Mouse (Mus musculus) heart, postnatal 0 days (tissue): ENCODE results near the gene Rasal1. TPM values are rescaled to one million over a fixed set of nuclear protein-coding genes. Genes with fewer than 3 reads are reported as not detected.

Experiments used
- ATAC-seq: fragments of 200-750 bp; cut with Nextera tagmentation; 2 replicates; pipeline ENCODE4 v1.8.0; 2017; ENCODE audit warnings: low read depth, moderate number of reproducible peaks, moderate library complexity; ENCODE audit not compliant: insufficient read depth
- DNase-seq: peaks from one replicate; pipeline ENCODE4 v3.0.0-alpha.2; 2016; ENCODE audit warnings: low spot score
- H3K27ac ChIP-seq: fragments of 300-500 bp; sonication (generic); 2 replicates; pipeline ENCODE4 v1.5.1; 2014; ENCODE audit warnings: low read depth, mild to moderate bottlenecking
- H3K27me3 ChIP-seq: fragments of 300-500 bp; sonication (generic); 2 replicates; pipeline ENCODE4 v1.6.1; 2014; ENCODE audit warnings: low read length, mixed read lengths; ENCODE audit not compliant: control insufficient read depth, insufficient read depth
- H3K36me3 ChIP-seq: fragments of 300-500 bp; sonication (generic); replicated peaks from 2 replicates; pipeline ENCODE4 v1.6.1; 2014; ENCODE audit warnings: low read length, mixed read lengths; ENCODE audit not compliant: control insufficient read depth, insufficient read depth
- H3K4me1 ChIP-seq: fragments of 300-500 bp; sonication (generic); 2 replicates; pipeline ENCODE4 v1.6.1; 2014; ENCODE audit warnings: antibody characterized with exemption; ENCODE audit not compliant: control insufficient read depth, insufficient read depth
- H3K4me2 ChIP-seq: fragments of 300-500 bp; sonication (generic); 2 replicates; pipeline ENCODE4 v1.6.1; 2014; ENCODE audit warnings: low read depth, mild to moderate bottlenecking, low read length, moderate library complexity
- H3K4me3 ChIP-seq: fragments of 300-500 bp; sonication (generic); 2 replicates; pipeline ENCODE4 v1.5.1; 2014; ENCODE audit warnings: low read depth, low read length
- H3K9ac ChIP-seq: fragments of 300-500 bp; sonication (generic); replicated peaks from 2 replicates; pipeline ENCODE4 v1.6.1; 2014; ENCODE audit warnings: low read depth, low read length, mixed read lengths
- H3K9me3 ChIP-seq: fragments of 300-500 bp; sonication (generic); replicated peaks from 2 replicates; pipeline ENCODE4 v1.6.1; 2016; ENCODE audit warnings: low read length; ENCODE audit not compliant: control insufficient read depth
- CTCF ChIP-seq: IDR thresholded peaks from 2 replicates; pipeline ENCODE4 v1.5.1; 2016; ENCODE audit warnings: antibody characterized with exemption, control low read depth, low read depth
- EP300 ChIP-seq: IDR thresholded peaks from 2 replicates; pipeline ENCODE4 v1.6.1; 2016; ENCODE audit warnings: antibody characterized with exemption, low read depth
- WGBS: fragments of 180-500 bp; shearing (Covaris S2); extraction: QIAGEN DNeasy Blood & Tissue Kit; methylation state at CpG from one replicate; pipeline ENCODE4 v1.1.7; 2014; 5-methylcytosine and 5-hydroxymethylcytosine counted together
- polyA plus RNA-seq: library from polyadenylated mRNA; unstranded; fragments of >200 nt; fragmentation: Nextera tagmentation; extraction: Ambion mirVana; gene quantifications from 2 replicates; pipeline ENCODE4 v1.2.1, GENCODE M21; 2015
- total RNA-seq: library from RNA; depleted of rRNA; stranded (reverse); fragments of >200 nt; gene quantifications from 2 replicates; pipeline ENCODE4 v1.2.3, GENCODE M21; 2014; ENCODE audit warnings: low replicate concordance

The Rasal1 gene
- total and polyA plus RNA-seq, 2 experiments from 2014 or later = not detected

DNA sequence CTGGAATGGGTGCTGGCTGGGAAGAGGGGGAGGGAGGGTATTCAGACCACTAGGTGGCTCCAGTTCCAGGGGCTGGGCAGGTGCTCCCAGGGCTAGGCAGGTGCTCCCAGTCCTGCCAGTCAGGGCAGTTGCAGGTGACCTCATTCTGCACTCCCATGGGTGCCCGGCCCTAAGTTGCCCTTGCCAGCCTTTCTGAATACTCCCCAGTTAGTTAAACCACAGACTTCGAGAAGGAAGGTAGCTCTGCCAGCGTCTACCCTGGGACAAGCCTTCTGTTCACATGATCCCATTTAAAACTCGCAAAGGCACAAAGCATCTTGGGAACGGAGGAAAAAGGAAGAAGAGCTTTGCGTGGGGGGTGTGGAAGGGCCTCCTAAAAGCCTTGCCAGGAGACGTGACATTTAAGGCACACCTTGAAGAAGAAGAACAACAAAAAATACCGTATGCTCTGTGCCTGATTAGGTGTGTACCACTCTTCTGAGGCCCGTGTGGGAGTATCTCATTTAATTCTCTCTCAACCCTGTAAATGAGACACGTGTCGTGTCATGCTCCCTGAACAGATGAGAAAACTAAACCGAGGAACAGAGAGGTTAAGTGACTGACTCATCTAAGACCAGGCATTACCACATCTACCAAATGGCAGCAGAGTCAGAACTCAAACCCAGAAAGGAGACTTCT lies 659 bp upstream of the Rasal1 start:
- ATAC-seq (no peak), DNase-seq (no peak)
- no peak for TF ChIP-seq EP300
- TF ChIP-seq CTCF = no peak
- Histone ChIP-seq H3K27me3 (peaks cover 27% of the 10 kb centered on the region), H3K4me1 (peaks cover 13% of the 10 kb centered on the region), H3K9me3 (no peaks in the 10 kb centered on the region), H3K27ac (no peak overlapping the region), H3K4me3 (no peak overlapping the region), H3K36me3 (no peaks in the 10 kb centered on the region), H3K4me2 (peak overlapping the region; percentile 58), H3K9ac (no peak overlapping the region)
- WGBS = 22% methylated on average over 12 of the region's 12 CpGs

DNA sequence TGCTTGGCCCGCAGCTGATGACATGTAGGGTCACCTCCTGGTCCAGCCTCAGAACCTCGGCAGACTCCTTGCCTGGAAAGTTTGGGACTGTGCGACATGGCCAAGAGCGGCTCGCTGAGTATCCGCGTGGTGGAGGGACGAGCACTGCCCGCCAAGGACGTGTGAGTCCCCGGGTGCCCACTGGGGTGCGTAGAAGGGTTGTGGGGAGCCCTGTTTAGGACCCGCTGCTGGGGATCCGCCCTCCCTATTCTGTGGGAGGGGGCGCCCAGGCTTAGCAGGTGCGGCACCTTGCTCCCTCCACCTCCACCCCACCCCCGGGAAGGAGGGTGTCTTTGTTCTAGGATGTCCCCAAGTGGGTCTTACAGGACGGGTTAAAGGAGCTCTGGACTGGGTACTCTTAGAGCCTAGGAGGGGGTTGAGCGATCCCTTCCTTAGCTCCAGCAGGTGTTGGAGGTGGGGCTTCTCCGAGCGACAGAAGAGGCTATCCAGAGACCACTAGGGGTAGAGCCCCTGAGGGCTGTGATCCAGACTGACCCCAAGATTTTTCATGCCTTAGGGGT lies 842 bp downstream of the Rasal1 start:
- Histone ChIP-seq H3K36me3 (no peaks in the 10 kb centered on the region), H3K27ac (no peak overlapping the region), H3K4me1 (peaks cover 8% of the 10 kb centered on the region; the same call in 1 of the 2 replicates), H3K9ac (no peak overlapping the region), H3K4me3 (peak overlapping the region; percentile 36), H3K9me3 (no peaks in the 10 kb centered on the region), H3K27me3 (peaks cover 27% of the 10 kb centered on the region), H3K4me2 (peak overlapping the region; percentile 58)
- ATAC-seq = no peak
- TF ChIP-seq EP300 (no peak), CTCF (no peak)
- 5% methylated on average over 21 of the region's 21 CpGs for WGBS
- no peak for DNase-seq

DNA sequence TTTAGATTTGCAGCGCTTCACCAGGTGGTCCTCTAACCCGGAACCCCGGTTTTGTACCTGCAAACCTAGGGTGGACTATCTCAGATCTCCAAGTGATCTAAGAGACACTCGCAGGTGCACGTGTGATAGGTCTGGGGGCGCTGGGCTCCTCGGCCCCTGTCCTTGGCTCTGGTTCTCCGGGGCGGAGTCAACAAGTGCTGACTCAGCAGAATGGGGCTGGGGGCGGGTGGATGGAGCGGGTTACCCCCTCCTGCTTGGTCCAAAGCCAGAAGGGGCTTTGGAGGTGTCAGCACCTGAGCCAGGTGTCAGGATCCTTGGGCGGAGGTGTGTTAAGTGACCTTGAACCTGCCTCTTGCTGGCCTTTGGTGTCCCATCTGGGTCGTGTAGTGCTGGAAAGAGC lies 1.3 kb downstream of the Rasal1 start:
- Histone ChIP-seq H3K9me3 (no peaks in the 10 kb centered on the region), H3K4me1 (peaks cover 8% of the 10 kb centered on the region; the same call in 1 of the 2 replicates), H3K4me2 (peak overlapping the region; percentile 58; the same call in 1 of the 2 replicates), H3K27ac (no peak overlapping the region), H3K9ac (no peak overlapping the region), H3K36me3 (no peaks in the 10 kb centered on the region), H3K27me3 (peaks cover 27% of the 10 kb centered on the region), H3K4me3 (no peak overlapping the region)
- no peak for TF ChIP-seq EP300
- TF ChIP-seq CTCF = no peak
- ATAC-seq (no peak), DNase-seq (no peak)
- 22% methylated on average over 13 of the region's 13 CpGs for WGBS

DNA sequence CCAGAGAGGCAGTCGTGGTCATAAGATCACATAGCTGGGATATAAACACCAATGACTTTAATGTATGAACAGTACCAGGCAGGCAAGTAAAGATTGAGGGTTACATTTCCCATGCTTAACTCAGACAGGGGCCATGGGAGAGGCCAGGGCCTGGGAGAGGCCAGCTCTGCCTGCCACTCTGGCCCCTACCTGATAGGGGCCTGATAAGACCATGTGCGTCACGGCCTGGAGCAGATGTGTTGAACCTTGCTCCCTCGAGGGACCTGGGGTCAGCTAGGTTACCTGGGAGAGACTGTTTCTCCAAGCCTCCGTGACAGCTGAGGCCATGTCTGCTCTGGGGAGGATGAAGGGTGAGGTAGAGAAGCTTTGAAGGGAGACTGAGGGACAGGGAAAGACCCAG lies 2.6 kb downstream of the Rasal1 start:
- peaks cover 27% of the 10 kb centered on the region for H3K27me3 ChIP-seq
- no peaks in the 10 kb centered on the region for H3K36me3 ChIP-seq
- no peak for DNase-seq
- TF ChIP-seq EP300 (no peak), CTCF (no peak)
- no peak overlapping the region for H3K9ac ChIP-seq
- no peaks in the 10 kb centered on the region for H3K9me3 ChIP-seq
- H3K27ac ChIP-seq = no peak overlapping the region
- no peak for ATAC-seq
- H3K4me3 ChIP-seq = no peak overlapping the region
- H3K4me2 ChIP-seq = no peak overlapping the region
- 42% methylated on average over 5 of the region's 5 CpGs for WGBS
- peaks cover 8% of the 10 kb centered on the region; the same call in 1 of the 2 replicates for H3K4me1 ChIP-seq

DNA sequence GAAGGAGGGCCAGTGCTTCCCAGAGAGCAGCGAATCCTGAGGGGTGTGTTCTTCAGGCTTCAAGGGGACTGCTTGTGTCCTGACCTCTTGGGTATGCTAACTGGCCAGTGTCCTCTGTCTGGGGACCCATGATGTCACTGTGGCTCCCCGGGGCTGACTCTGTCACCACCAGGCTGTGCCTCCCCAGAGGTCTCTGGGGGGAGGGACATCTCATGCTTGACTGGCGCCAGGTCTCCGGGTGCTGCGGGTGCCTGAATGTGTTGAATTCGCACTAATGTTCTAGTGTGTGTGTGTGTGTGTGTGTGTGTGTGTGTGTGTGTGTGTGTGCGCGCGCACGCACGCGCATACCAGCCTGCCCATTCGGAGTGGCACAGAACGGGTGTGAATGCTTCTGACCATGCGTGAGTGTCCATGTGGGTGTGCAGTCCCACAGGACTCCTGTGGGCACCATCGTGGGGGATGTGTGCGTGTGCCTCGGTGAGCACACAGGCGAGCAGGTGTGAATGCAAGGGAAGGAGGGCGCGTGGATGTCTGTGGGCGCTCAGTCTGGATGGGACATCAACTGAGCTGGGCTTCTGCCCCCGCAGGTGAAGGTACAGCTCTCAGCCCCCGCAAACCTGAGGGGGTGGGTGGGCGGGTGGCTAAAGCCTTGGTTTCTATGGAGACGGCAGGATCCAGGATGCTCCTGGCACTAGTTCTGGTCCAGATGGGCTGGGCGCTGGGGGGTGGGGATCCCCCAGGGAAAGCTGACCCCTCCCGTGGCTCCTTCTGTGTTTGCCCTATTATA lies 4.5 kb downstream of the Rasal1 start:
- ATAC-seq = no peak
- no peaks in the 10 kb centered on the region for H3K9me3 ChIP-seq
- H3K4me2 ChIP-seq = no peak overlapping the region
- no peak overlapping the region for H3K4me3 ChIP-seq
- H3K36me3 ChIP-seq = no peaks in the 10 kb centered on the region
- H3K27me3 ChIP-seq = peaks cover 27% of the 10 kb centered on the region
- no peak for DNase-seq
- no peak overlapping the region for H3K27ac ChIP-seq
- H3K9ac ChIP-seq = no peak overlapping the region
- TF ChIP-seq EP300 (no peak), CTCF (no peak)
- WGBS = 79% methylated on average over 28 of the region's 28 CpGs
- peaks cover 8% of the 10 kb centered on the region; the same call in 1 of the 2 replicates for H3K4me1 ChIP-seq
